Mouse (Mus musculus) natural killer cell, adult 2 months (primary cell): Measurements from ENCODE around the gene Tjp2.

Experiments
- DNase-seq, 2 experiments: peaks; one replicate each; pipeline ENCODE4 v3.0.0; 2022; ENCODE audit warnings: low spot score in 2 of 2

The Tjp2 gene

DNA sequence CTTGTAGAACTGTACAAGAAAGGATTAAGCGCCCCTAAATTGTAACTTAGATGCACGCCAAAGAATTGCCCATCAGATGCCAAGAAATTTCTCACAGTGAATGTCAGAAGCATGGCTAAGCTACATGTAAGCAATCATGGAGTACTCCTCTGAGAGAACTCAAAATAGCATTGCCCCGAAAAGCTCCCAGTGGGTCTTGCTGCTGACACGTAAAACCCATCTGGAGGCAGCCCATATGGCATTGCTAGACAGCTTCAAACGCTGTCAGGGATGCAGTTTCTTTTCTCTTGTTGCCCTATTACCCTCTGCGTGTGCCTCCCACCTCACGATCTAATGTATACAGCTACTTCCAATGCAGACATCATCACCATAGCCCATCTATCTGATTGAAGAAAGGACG, 166.0 kb downstream of the Tjp2 start:
- no peak for DNase-seq

DNA sequence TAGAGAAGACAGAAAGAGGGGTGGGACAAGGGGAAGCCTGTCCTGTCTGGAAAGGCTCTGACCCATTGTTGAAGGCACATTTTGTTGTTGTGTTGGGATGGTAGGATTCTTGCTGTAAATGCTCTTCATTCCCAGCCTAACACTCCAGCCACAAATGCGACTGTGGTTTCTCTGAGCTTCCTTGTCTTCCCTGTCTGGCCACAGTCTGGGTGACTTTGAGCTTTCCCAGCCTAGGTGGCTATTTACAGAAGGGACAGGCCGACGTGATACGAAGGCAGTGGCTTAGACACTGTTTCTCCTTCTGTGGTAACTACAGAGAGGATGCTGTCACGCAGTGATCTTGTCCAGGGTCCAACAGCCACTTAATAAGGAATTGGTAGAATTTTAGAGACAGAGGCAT, 166.8 kb downstream of the Tjp2 start:
- no peak for DNase-seq

DNA sequence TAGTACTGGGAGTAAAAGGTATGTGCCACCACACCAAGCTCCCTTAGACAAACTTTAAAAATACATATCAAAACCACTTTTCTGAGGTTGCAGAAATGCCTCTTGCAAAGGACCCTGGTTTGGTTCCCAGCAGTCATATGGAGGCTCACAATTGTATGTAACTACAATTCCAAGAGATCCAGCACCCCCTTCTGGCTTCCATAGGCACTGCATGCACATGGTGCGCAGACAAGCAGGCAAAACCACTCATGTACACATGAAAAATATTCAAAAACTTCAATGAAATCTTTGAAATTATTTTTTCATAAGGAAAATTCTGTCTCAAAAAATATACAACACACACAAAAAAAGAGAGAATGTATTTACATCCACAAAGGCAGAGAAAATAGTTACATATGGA, 167.9 kb downstream of the Tjp2 start:
- DNase-seq, result no peak

DNA sequence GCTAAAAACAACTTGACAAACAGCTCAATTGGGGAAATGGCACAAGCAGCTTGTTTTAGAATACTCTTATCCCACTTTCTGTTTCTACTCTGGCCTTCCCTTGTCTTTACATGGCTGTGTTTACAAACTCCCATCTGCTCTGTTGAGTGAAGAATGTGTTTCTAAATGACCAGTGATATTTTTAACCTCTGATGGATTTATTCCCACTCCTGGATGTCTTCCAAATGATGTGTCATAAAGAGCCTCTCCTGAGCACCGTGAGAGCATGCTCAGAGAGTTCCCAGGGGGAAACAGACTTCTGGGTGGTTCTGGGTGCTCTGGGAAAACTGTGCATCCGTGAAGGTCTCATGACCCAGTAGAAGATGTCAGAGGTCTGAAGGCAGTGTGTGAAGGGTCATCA, 169.9 kb downstream of the Tjp2 start:
- no peak for DNase-seq

DNA sequence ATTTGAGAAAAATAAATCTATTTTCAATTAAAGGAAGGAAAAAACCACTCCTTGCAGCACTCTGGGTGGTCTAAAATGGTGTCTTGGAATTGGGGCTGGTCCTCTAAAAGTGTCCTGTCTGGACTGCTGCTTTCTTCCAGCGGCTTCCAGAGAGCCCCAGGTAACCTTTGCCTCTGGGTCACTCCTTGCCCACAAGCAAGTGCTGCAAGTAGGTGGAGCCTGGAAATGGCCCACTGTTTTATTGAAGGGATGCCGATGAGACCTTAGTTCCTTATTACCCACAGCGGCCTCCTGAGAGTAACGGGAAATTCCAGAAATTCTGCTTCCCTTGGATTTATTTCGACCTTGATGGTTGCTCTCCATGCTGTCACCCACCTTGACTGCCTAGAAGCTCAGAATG, 170.6 kb downstream of the Tjp2 start:
- DNase-seq, result no peak

DNA sequence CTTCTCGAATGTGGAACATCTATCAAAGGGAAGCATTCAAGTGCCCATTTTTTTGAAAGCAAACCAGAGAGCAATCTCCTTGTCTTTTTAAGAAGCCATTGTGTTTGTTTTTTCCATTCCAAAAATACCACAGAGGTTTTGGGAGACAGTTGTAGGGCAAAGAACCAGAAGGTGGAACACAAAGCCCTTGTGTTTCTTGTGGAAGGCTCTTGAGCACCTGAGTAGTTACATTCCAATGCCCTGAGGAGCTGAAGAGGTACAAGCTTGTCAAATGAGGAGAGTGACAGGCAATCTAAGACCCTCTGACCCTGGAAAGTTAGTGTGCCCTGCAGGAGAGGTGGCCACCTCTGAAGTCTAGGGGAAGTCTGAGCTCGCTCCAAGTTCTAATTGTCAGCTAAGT, 174.3 kb downstream of the Tjp2 start:
- DNase-seq, result no peak

DNA sequence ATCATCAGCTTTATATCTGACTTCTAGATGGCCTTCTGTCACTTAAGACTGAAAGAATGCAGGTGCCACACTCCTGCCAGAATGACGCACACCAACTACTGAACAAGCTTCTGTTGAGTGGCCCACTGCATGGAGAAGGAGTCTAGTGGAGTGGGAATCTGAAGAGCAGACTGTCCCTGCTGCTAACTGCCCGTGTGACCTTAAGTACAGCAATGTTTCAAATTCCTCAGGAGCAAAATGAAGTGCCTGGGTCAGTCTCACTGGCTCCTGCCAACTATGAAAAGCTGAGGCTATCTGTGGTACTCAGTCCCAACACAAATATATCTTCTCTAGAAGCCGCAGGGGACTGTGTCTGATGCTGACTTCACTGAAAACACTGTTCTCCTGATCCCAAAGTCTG, 175.5 kb downstream of the Tjp2 start:
- DNase-seq, result no peak

DNA sequence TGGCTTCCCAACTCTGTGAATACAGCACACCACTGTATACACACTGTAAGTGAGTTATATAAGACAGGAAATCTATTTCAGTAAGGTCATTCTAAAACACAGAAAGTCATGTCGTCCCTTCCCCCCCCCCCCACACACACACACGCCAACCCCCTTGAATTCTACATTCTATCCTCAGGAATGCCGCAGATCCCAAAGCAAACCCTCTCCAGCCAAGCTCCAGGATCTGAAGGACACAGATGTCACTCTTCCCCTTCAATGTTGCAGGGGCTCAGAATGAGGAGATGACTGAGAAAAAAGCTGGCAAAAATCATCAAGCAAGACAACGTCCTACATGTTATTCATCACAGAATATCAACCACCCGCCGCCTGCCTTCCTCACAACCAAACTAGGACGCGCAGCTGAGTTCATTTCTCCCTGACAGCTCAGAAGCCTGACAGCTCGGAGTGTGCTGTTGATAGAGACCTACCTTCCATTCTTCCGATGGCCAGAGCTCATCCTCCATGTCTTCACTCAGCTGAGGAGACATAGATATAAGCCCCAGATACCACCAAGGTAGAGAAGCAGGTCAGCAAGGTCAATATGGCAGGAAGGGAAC, 178.3 kb downstream of the Tjp2 start:
- no peak for DNase-seq
